Mouse (Mus musculus) right cerebral cortex, adult 18-20 months (tissue): ENCODE results near the gene Mgp.
"Not testable (repeated sequence)": the region's sequence is repeated elsewhere in the genome, so short reads cannot be mapped to it uniquely, and the experiment has no call there.

Source experiments
- DNase-seq: peaks from one replicate; pipeline ENCODE4 v3.0.0; 2022; ENCODE audit warnings: mixed read lengths

Gene Mgp

GRCm38 (mm10) chr6:136897789-136898188 lies 22.2 kb upstream of the Mgp start:
- no peak for DNase-seq

DNA sequence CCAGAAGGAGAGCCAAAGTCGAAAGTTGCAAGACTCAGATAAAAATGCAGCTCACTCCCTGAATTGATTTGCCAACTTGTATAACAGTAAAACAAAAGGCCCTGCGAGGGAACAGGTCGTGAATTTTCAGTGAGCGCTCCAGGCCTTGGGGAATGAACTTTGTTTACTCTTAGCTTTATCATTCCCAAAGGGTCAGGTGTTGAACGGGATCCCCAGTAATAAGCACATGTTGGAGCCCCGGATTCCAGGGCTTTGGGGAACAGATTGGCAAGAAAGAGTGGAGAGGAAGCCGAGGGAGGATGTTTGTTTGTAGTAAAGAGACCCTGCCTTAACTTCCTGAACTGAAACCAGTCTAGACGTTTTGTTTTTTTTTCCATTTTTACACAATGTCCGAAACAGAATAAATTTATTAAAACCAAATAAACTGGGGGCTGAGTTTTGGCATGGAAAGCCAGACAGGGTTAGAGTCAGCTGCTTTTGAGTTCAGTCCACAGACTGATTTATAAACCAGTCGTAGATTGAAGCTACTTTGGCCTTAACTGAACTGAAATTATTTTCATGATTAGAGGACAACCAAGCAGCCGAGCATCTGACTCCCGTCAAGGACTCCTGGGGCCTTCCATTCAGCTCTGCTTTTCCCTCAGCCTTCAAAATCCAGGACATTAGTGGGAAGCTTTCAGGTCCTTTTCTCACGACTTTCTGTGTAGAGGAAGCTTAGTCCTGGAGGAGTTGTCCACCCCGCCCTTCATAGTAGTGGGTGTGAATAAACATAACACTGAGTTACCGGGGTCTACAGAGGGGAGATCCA lies 19.1 kb upstream of the Mgp start:
- DNase-seq: no peak

DNA sequence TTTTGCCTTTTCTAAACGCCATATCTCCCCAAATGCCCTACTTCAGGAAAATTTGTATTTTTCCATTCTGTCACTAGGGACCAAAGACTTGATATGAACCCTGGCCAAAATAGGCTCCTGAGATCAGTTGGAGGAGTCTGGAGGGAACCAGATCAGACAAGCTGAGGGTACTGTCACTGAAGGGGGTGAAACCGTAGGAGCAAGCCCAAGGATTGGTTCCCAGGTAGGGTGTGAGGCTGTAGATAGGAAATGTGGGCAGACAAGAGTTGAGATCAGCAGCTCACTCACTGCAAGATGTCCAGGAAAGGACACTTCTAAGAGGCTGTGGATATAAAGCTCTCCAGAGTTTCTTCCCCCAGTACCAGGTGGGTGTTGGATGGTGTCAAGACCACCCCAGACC lies 16.4 kb upstream of the Mgp start:
- DNase-seq: no peak

GRCm38 (mm10) chr6:136889554-136889953 lies 13.9 kb upstream of the Mgp start:
- no peak for DNase-seq

GRCm38 (mm10) chr6:136889067-136889466 lies 13.4 kb upstream of the Mgp start:
- DNase-seq: no peak

GRCm38 (mm10) chr6:136887854-136888253 lies 12.2 kb upstream of the Mgp start:
- DNase-seq: no peak

DNA sequence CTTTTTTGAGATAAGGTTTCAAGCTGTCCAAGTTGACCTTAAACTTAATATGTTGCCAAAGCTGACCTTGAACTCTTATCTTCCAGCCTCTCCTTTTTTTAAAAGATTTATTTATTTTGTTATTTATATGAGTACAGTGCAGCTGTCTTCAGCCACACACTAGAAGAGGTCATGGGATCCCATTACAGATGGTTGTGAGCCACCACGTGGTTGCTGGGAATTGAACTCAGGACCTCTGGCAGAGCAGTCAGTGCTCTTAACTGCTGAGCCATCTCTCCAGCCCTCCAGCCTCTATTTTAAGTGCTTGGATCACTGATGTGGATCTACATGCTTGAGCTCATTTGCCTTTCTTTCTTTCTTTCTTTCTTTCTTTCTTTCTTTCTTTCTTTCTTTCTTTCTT lies 9.1 kb upstream of the Mgp start:
- not testable (repeated sequence) for DNase-seq

GRCm38 (mm10) chr6:136883961-136884360 lies 8.3 kb upstream of the Mgp start:
- no peak for DNase-seq

DNA sequence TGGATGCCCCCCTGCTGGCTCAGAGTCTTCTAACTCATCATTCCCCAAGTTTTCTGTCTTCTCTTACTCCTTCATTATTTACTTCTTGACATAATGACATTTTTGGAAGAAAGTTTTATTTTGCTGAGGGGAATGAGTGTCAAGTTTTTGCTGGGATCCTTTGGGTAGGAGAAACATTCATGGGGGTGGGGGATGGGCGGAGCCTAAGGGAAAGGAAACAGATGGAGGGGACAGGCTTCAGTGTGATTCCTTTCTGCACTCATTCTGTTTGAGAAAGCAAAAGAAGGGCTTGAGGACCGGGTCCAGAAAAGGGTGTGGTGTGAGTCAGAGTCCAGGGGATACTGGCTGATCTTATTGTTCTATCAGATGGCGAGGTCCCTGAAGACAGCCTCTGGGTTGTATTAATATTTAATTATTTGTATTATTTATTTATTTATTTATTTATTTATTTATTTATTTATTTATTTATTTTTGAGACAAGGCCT lies 7.8 kb upstream of the Mgp start:
- no peak for DNase-seq

GRCm38 (mm10) chr6:136881678-136882077 lies 6.1 kb upstream of the Mgp start:
- DNase-seq: no peak

GRCm38 (mm10) chr6:136874599-136874998 lies 1.0 kb downstream of the Mgp start:
- peak; percentile 53 for DNase-seq

GRCm38 (mm10) chr6:136868921-136869320 lies 6.7 kb downstream of the Mgp start:
- DNase-seq: no peak

DNA sequence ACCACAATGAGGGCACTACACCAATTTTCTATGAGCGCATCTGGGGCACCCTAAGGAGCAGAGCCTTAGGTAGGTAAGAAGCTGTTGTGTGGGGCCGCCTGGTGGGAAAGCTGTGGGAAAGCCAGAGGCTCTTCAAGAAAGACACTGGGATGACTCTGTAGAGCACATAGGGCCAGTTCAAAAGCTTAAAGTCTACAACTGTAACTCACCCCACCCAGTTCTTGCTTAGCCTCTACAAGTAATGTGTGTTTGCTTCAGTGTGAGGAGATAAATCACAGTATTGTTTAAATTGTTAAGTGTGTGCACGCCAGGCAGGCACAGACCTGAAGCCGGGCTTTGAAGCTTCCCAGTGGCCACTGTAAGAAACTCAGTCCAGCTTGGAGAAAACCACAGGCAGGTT lies 9.5 kb downstream of the Mgp start:
- DNase-seq: no peak

DNA sequence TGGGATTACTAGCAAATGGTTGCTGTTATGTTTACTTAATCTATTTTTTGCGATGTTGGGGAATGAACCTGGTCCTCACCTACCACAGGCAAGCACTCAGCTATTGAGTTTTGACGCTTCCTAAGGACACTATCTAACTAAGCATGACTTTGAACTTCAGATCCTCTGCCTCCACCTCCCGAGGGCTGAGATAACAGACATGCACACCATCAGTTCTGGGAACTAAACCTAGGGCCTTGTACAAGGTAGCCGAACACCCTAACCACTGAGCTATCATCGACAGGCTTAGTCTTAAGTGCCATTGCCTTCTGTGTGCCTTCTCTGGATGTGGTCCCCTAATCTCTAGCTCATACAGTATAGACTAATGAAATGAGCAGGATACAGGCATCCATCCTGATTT lies 10.3 kb downstream of the Mgp start:
- no peak for DNase-seq

DNA sequence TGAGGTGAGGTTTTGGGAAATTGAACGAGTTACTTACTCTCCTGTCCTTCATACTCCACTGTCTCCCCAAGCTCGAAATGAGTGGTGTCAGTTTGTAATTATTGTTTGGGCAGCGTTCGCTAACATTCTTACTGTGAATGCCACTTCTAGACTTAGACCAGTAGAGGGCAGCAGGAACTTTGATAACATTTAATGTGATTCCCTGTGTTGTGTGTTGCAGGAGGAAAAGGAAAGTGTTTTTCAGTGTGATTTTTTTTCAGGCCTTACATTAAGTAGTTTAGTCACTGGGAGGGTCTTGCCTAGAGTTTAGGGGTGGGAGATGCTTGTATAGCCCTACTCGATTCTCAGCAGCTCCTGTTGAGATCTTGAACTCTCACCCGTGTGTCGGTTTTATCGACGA lies 14.6 kb downstream of the Mgp start:
- DNase-seq: peak; percentile 25

GRCm38 (mm10) chr6:136858420-136858819 lies 17.2 kb downstream of the Mgp start:
- no peak for DNase-seq

DNA sequence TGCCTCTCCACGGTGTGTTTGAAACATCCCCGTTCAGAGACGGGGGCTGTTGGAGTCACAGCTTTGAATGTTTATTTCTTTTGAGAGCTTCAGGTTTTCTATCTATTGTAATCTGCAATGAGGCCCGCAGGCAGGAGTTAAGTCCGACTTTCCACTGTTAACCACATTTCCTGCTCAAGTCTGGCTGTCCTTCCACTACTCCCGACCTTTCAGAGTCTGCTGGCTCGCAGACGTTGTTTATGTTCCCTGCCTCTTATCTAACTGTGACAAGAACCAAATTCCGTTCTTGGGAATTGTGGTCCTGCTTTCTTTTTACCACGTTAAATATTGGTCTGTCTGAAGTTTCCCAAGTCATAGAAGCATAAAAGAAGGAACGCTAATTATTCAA lies 17.8 kb downstream of the Mgp start:
- DNase-seq: no peak

DNA sequence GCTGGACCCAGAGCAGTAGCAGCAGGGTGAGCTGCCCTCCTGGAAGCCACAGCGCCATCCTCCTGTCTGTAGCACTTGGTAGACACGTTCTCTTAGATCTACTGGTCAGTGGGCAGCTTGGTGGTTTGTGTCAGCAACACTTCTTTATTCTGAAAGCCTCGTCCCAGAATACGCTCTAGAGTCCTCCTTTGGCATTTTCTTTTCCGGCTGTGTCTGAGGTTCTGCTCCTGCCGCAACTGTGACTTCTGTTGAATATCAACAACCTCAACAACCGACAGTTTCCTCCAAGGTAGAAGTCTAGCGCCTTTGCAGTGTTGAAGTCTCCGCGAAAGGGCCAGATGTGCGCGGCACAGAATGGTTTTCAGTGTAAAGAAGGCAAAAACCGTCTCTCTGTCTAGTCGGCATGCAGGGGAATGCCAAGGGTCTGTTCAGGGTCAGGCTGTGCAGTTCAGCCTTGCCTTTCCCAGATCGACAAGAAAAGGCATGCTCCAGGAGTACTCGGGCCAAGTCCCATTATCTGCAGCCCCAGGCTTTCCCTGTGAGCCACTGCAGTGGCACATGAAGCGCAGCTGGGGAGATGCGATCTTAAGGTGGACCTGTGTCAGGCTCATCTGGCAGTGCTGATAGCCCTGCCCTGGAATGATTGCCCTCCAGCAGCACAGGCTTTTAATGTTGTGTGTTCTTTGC lies 18.3 kb downstream of the Mgp start, which contains the start of gene Art4:
TSS of gene Art4 (minus strand) at position 548 of the 687 bp plus-strand sequence.
- no peak for DNase-seq

DNA sequence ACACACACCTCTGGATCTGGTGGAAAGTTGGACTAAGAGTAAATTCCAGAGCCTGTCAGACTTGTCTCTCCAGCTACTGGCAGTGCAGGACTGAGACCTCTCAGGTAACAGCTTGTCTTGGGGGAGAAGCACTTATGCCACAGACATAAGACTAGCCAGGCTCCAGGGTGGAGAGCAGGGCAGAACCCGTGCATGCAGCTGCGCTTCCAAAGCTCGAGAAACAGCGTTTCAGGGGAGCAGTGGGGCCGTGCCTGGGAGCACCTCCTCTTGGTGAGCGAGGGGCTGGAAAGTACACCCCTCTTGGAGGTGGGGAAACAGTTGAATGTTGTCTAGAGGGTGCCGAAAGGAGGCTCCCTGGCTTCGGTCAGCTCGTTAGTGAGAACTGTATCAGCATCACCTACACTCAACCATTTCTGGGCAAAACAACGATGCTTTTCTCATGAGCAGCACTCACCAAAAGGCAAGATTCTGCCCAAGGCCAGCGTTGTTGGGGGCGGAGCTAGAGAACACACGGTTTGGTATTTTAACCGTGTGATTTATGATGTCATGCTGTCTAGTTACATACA lies 19.5 kb downstream of the Mgp start:
- DNase-seq: no peak

- no peak for DNase-seq
Measured at GRCm38 (mm10) chr6:136855183-136855582, 20.4 kb downstream of the Mgp start.

GRCm38 (mm10) chr6:136854361-136854781 lies 21.3 kb downstream of the Mgp start:
- DNase-seq: no peak

DNA sequence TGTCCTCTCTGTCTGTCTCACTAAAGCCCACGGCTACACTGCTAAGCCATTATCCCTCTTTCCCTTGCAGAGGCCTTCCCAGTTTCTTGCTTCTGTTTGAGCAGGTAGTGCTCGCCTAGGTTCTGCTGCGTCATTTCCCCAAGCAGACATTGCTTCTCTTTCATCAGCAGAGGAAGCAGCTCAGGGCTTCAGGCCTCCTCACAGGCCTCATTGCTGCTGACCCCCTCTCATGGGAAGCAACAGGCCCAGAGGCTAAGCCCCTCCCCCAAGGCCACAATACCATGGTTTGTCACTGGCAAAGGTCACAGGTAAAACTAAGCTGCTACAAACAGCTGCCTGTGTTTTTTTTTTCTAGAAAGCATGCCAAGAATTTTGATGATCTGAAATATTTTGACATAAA lies 22.9 kb downstream of the Mgp start:
- no peak for DNase-seq

DNA sequence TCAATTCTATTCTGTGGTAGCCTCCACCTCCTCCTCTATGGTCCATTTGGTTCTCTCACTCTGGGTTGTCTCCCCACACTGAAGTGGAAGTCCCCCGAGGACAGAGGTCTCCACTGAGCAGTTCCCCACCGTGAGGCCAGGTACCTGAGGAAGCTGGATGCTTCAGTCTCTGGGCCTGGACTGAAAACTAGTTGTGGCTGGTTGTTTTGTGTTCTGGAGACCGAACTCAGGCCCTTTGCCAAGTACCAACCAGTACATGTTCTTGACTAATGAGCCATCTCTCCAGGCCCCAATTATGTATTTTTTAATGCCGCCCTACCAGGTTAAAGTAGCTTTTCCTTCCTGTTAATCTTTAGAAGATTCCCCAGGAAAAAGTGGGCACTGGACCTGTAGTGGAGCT lies 23.3 kb downstream of the Mgp start:
- DNase-seq: no peak

DNA sequence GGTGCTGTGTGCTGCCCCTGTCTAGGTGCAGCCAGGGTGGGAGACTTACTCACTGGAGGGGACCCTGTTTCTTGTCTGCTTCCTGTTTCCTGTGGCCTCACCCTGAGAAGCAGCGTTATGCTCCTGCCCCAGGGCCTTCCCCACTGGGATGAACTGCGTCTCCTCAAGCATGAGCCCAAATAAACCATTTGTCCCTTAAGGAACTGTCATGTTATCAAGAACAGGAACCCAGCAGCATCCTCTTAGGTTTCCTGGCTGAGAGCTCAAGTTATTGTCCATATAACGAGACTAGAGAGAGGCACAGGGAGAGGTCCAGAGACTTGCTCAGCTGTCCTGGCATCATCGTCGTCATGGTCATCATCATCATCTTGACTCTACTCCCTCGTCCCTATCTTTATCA lies 25.4 kb downstream of the Mgp start:
- DNase-seq: no peak
